Mouse (Mus musculus): ENCODE data around the gene Mroh2a.

- TF ChIP-seq CTCF (IDR thresholded peaks at IDR 0.05; ENCODE audit: borderline replicate concordance, control insufficient read depth, extremely low read depth, insufficient read depth, low read length, poor library complexity) (no peak), POLR2A (IDR thresholded peaks at IDR 0.05; ENCODE audit: control insufficient read depth, extremely low read depth, insufficient read depth, low read length, poor library complexity) (no peak)
Observed at GRCm38 (mm10) chr1:88192136-88192535, 34.6 kb upstream of the Mroh2a start.

Measured in thymus, adult 2 months (tissue).